Mouse (Mus musculus) hindbrain, embryonic 12.5 days (tissue): ENCODE measurements around the gene Ippk. TPM values are rescaled to one million over a fixed set of nuclear protein-coding genes. Genes with fewer than 3 reads are reported as not detected.
A peak's percentile ranks its signal among the peaks of the same experiment; 100 is the strongest.

Source experiments
- ATAC-seq: fragments of 200-750 bp; cut with Nextera tagmentation; 2 replicates; pipeline ENCODE4 v1.8.0; 2017; ENCODE audit warnings: moderate TSS enrichment; ENCODE audit not compliant: low FRiP score
- H3K27ac ChIP-seq: fragments of 300-500 bp; sonication (generic); 2 replicates; pipeline ENCODE4 v1.5.1; 2016; ENCODE audit warnings: mild to moderate bottlenecking
- H3K27me3 ChIP-seq: fragments of 300-500 bp; sonication (generic); 2 replicates; pipeline ENCODE4 v1.6.1; 2016; ENCODE audit warnings: mild to moderate bottlenecking
- H3K36me3 ChIP-seq: fragments of 300-500 bp; sonication (generic); 2 replicates; pipeline ENCODE4 v1.6.1; 2016; ENCODE audit warnings: mild to moderate bottlenecking
- H3K4me1 ChIP-seq: fragments of 300-500 bp; sonication (generic); 2 replicates; pipeline ENCODE4 v1.6.1; 2016
- H3K4me2 ChIP-seq: fragments of 300-500 bp; sonication (generic); replicated peaks from 2 replicates; pipeline ENCODE4 v1.6.1; 2016; ENCODE audit warnings: mild to moderate bottlenecking
- H3K4me3 ChIP-seq: fragments of 300-500 bp; sonication (generic); 2 replicates; pipeline ENCODE4 v1.5.1; 2016; ENCODE audit warnings: mild to moderate bottlenecking
- H3K9ac ChIP-seq: fragments of 300-500 bp; sonication (generic); 2 replicates; pipeline ENCODE4 v1.6.1; 2016; ENCODE audit warnings: mild to moderate bottlenecking, moderate library complexity
- H3K9me3 ChIP-seq: fragments of 300-500 bp; sonication (generic); replicated peaks from 2 replicates; pipeline ENCODE4 v1.6.1; 2016; ENCODE audit warnings: mild to moderate bottlenecking
- WGBS: fragments of 180-500 bp; shearing (Covaris S2); methylation state at CpG from one replicate; pipeline ENCODE4 v1.1.7; 2016; 5-methylcytosine and 5-hydroxymethylcytosine counted together
- polyA plus RNA-seq: library from polyadenylated mRNA; unstranded; fragments of >200 nt; fragmentation: Nextera tagmentation; extraction: Ambion mirVana; gene quantifications from 2 replicates; pipeline ENCODE4 v1.2.1, GENCODE M21; 2016

Gene Ippk
- 16.5 and 17.3 TPM in 2 replicates for polyA plus RNA-seq

GRCm38 (mm10) chr13:49420754-49421605, at the start of gene Ippk:
Gene Ippk (plus strand): TSS chr13:49421249.
- H3K36me3 ChIP-seq, result no peaks in the 10 kb centered on the region
- H3K4me1 ChIP-seq, result peaks cover 27% of the 10 kb centered on the region
- H3K4me3 ChIP-seq, result peak within 1 kb of the TSS; percentile 90
- no peaks in the 10 kb centered on the region for H3K27me3 ChIP-seq
- WGBS, result under 1% methylated on average over 68 of the region's 69 CpGs
- peak; percentile 99 for ATAC-seq
- no peaks in the 10 kb centered on the region for H3K9me3 ChIP-seq
- H3K27ac ChIP-seq, result peak within 1 kb of the TSS; percentile 84
- H3K4me2 ChIP-seq, result peak within 1 kb of the TSS; percentile 97
- H3K9ac ChIP-seq, result peak within 1 kb of the TSS; percentile 90

GRCm38 (mm10) chr13:49371428-49371899, 49.6 kb upstream of the Ippk start:
- Histone ChIP-seq H3K9ac (no peak overlapping the region), H3K27ac (peak overlapping the region; percentile 35; the same call in 1 of the 2 replicates), H3K27me3 (no peaks in the 10 kb centered on the region), H3K36me3 (peaks cover 44% of the 10 kb centered on the region), H3K4me1 (peaks cover 19% of the 10 kb centered on the region), H3K4me3 (no peak overlapping the region), H3K9me3 (no peaks in the 10 kb centered on the region), H3K4me2 (no peak overlapping the region)
- ATAC-seq, result peak; percentile 43; the same call in 1 of the 2 replicates
- 37% methylated on average over 3 of the region's 3 CpGs for WGBS

DNA sequence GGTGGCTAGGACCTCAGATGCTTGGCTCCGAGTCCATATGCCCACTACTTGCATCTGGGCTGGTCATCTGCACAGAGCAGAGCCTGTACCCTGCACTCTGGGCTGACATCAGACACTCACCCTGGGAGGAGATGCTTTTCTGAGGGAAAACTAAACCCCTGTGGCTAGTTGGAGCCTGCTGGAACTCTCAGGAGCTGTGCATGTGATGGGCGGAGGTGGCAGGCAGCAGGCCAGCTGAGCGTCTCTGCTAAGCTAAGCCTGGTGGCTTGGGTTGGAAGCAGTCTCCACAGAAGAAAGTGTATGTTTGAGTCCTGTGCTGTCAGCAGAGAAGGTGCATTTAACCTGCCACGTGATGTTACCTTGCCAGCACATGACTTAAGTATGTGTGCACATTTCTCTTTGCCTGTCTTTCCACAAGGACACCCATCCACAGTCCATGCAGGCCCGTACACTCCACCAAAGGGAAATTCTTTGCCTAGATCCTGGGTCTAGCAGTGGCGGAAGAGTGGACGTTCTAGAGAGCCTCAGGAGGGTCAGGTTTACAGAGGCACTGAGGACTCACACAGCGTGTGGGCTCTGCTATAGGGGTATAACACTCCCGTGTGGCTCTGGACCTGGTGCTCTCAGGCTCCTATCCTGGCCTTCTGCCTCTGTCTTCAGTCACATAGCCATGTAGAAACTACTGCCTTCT, 48.5 kb upstream of the Ippk start:
- no peak for ATAC-seq

DNA sequence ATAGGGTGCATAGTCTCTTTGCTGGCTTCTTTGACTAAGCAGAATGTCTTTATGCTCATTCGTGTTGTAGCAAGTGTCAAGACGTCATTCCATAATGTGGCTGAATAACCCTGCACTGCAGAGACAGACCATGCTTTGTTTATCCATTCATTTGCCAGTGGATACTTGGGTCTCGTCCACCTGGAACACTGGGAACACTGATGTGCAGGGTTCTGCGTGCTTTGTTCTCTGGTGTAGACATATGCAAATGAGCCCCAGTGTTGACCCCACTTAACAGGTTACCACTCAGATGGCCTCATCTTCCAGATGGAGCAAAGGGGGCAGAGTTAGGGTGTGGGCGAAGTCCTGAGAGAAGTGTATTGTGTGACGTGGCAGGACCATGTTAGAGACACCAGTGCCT, 46.7 kb upstream of the Ippk start:
- H3K27ac ChIP-seq, result no peak overlapping the region
- H3K4me1 ChIP-seq, result peaks cover 8% of the 10 kb centered on the region
- H3K4me3 ChIP-seq, result no peak overlapping the region
- peaks cover 72% of the 10 kb centered on the region for H3K36me3 ChIP-seq
- no peaks in the 10 kb centered on the region for H3K9me3 ChIP-seq
- H3K4me2 ChIP-seq, result no peak overlapping the region
- H3K9ac ChIP-seq, result no peak overlapping the region
- H3K27me3 ChIP-seq, result no peaks in the 10 kb centered on the region
- 66% methylated on average over 6 of the region's 6 CpGs for WGBS
- no peak for ATAC-seq

More for the DNA sequence above, 48.5 kb upstream of the Ippk start:
- peaks cover 13% of the 10 kb centered on the region for H3K4me1 ChIP-seq
- H3K9ac ChIP-seq, result no peak overlapping the region
- no peak overlapping the region for H3K27ac ChIP-seq
- H3K4me2 ChIP-seq, result no peak overlapping the region
- 89% methylated on average over 9 of the region's 9 CpGs for WGBS
- no peaks in the 10 kb centered on the region for H3K9me3 ChIP-seq
- no peaks in the 10 kb centered on the region for H3K27me3 ChIP-seq
- H3K4me3 ChIP-seq, result no peak overlapping the region
- H3K36me3 ChIP-seq, result peaks cover 55% of the 10 kb centered on the region

DNA sequence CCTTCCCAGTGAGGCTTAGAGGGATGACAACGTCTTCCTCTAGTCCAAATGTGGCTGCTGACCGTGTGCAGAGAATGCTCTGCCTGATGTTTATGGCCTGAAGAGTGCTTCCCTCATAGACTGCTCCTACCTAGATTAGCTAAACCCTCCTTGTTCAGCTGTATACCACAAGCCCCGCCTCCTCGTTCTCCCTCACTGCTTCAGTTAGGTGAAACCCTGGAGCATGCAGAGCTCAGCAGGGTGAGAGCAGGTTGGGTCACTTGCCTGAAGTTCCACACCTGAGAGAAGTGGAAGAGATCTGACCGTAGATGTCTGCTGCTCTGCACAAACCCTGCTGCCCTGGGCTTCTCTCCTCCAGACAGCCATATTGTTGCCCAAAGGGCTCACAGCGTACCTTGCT, 46.3 kb upstream of the Ippk start:
- ATAC-seq, result no peak
- no peaks in the 10 kb centered on the region for H3K9me3 ChIP-seq
- peaks cover 72% of the 10 kb centered on the region for H3K36me3 ChIP-seq
- no peak overlapping the region for H3K27ac ChIP-seq
- no peak overlapping the region for H3K4me3 ChIP-seq
- 83% methylated on average over 6 of the region's 6 CpGs for WGBS
- H3K27me3 ChIP-seq, result no peaks in the 10 kb centered on the region
- no peak overlapping the region for H3K9ac ChIP-seq
- peaks cover 8% of the 10 kb centered on the region for H3K4me1 ChIP-seq
- no peak overlapping the region for H3K4me2 ChIP-seq

- 82% methylated on average over 6 of the region's 6 CpGs for WGBS
- peaks cover 81% of the 10 kb centered on the region for H3K36me3 ChIP-seq
- H3K4me2 ChIP-seq, result no peak overlapping the region
- no peaks in the 10 kb centered on the region for H3K27me3 ChIP-seq
- no peak overlapping the region for H3K9ac ChIP-seq
- H3K9me3 ChIP-seq, result no peaks in the 10 kb centered on the region
- H3K27ac ChIP-seq, result no peak overlapping the region
- peaks cover 8% of the 10 kb centered on the region; the same call in 1 of the 2 replicates for H3K4me1 ChIP-seq
- no peak overlapping the region for H3K4me3 ChIP-seq
- no peak for ATAC-seq
Observed at GRCm38 (mm10) chr13:49377608-49378007, 43.4 kb upstream of the Ippk start.

DNA sequence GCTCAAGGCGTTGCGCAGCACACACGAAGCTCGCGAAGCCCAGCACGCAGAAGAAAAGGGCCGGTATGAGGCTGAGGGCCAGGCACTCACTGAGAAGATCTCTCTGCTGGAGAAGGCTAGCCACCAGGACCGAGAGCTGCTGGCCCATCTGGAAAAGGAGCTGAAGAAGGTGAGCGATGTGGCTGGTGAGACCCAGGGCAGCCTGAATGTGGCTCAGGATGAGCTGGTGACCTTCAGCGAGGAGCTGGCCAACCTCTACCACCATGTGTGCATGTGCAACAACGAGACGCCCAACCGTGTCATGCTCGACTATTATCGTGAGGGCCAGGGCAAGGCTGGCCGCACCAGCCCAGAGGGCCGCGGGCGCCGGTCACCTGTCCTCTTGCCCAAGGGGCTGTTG, 41.7 kb upstream of the Ippk start:
- no peak for ATAC-seq
- Histone ChIP-seq H3K27ac (no peak overlapping the region), H3K36me3 (peaks cover 94% of the 10 kb centered on the region), H3K4me1 (0 out of 2 replicates have a peak, but pooled peaks cover 3% of the 10 kb centered on the region), H3K27me3 (no peaks in the 10 kb centered on the region), H3K4me2 (no peak overlapping the region), H3K4me3 (no peak overlapping the region), H3K9ac (no peak overlapping the region), H3K9me3 (no peaks in the 10 kb centered on the region)
- 97% methylated on average over 20 of the region's 20 CpGs for WGBS

- Histone ChIP-seq H3K4me2 (no peak overlapping the region), H3K9me3 (no peaks in the 10 kb centered on the region), H3K4me3 (no peak overlapping the region), H3K27ac (no peak overlapping the region), H3K9ac (no peak overlapping the region), H3K4me1 (0 out of 2 replicates have a peak, but pooled peaks cover 3% of the 10 kb centered on the region), H3K27me3 (no peaks in the 10 kb centered on the region), H3K36me3 (peaks cover 98% of the 10 kb centered on the region)
- ATAC-seq, result peak; percentile 19; the same call in 1 of the 2 replicates
- 30% methylated on average over 3 of the region's 3 CpGs for WGBS
Observed at GRCm38 (mm10) chr13:49381230-49381629, 39.8 kb upstream of the Ippk start.

- no peak for ATAC-seq
- no peak overlapping the region for H3K4me3 ChIP-seq
- peaks cover 87% of the 10 kb centered on the region for H3K36me3 ChIP-seq
- 0 out of 2 replicates have a peak, but pooled peaks cover 3% of the 10 kb centered on the region for H3K4me1 ChIP-seq
- no peaks in the 10 kb centered on the region for H3K27me3 ChIP-seq
- no peak overlapping the region for H3K27ac ChIP-seq
- H3K9ac ChIP-seq, result no peak overlapping the region
- no peak overlapping the region for H3K4me2 ChIP-seq
- no peaks in the 10 kb centered on the region for H3K9me3 ChIP-seq
- WGBS, result 94% methylated on average over 23 of the region's 23 CpGs
Observed at GRCm38 (mm10) chr13:49382997-49383396, 38.1 kb upstream of the Ippk start.

DNA sequence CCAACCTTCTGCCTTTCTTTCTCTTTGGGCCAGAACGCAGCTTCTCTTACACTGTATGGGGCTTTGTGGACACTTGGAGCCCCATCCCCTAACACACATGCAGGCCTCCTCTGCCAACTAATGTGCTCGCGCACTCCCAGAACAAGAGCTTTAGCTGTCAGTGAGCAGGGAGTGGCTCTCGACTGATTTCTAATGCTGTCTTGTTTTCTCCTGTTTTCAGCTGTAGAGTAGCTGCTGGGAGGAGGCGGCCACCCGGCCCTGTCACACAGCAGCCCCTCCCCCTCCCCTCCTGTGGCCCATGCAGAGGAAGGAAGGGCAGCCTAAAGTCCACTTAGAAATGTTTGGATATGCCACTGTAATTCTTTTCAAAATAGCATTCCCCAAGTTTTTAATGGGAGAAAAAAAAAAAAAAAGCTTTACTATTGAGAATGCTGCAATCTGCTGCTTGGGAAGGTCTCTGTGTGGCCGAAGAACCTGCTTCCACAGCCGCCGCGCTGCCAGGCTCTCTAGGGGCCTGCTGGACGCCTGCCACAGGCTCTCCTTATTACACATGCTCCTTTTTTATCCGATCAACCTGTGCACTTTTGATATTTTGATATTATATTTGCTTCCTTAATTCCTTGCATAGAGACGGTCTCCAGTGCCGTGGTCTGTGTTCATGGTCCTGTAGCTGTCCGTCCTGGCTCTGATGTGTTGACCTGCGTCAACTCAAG, 36.1 kb upstream of the Ippk start:
- Histone ChIP-seq H3K4me2 (no peak overlapping the region), H3K27me3 (no peaks in the 10 kb centered on the region), H3K27ac (no peak overlapping the region), H3K36me3 (peaks cover 72% of the 10 kb centered on the region), H3K9me3 (no peaks in the 10 kb centered on the region), H3K4me3 (no peak overlapping the region), H3K9ac (no peak overlapping the region), H3K4me1 (0 out of 2 replicates have a peak, but pooled peaks cover 3% of the 10 kb centered on the region)
- WGBS, result 80% methylated on average over 16 of the region's 16 CpGs
- no peak for ATAC-seq

- Histone ChIP-seq H3K9me3 (no peaks in the 10 kb centered on the region), H3K9ac (no peak overlapping the region), H3K4me2 (no peak overlapping the region), H3K4me1 (no peaks in the 10 kb centered on the region), H3K27ac (no peak overlapping the region), H3K27me3 (no peaks in the 10 kb centered on the region), H3K4me3 (no peak overlapping the region), H3K36me3 (peaks cover 15% of the 10 kb centered on the region)
- no peak for ATAC-seq
- 97% methylated on average over 2 of the region's 2 CpGs for WGBS
Observed at GRCm38 (mm10) chr13:49391374-49391773, 29.7 kb upstream of the Ippk start.

GRCm38 (mm10) chr13:49393579-49393978, 27.5 kb upstream of the Ippk start:
- no peaks in the 10 kb centered on the region for H3K27me3 ChIP-seq
- no peak overlapping the region for H3K27ac ChIP-seq
- peaks cover 8% of the 10 kb centered on the region for H3K36me3 ChIP-seq
- no peak overlapping the region for H3K9ac ChIP-seq
- WGBS, result 83% methylated on average over 1 of the region's 1 CpGs
- no peaks in the 10 kb centered on the region for H3K4me1 ChIP-seq
- no peak overlapping the region for H3K4me3 ChIP-seq
- H3K9me3 ChIP-seq, result no peaks in the 10 kb centered on the region
- ATAC-seq, result no peak
- no peak overlapping the region for H3K4me2 ChIP-seq
